Mouse (Mus musculus) liver, embryonic 13.5 days (tissue): ENCODE results near the gene Gfra1. TPM values are rescaled to one million over a fixed set of nuclear protein-coding genes. Genes with fewer than 3 reads are reported as not detected.

Experiments used
- ATAC-seq: fragments of 200-750 bp; cut with Nextera tagmentation; 2 replicates; pipeline ENCODE4 v1.8.0; 2017; ENCODE audit warnings: low read depth, mild to moderate bottlenecking, moderate number of reproducible peaks, moderate library complexity
- DNase-seq: peaks from one replicate; pipeline ENCODE4 v3.0.0; 2022
- H3K27ac ChIP-seq: fragments of 300-500 bp; sonication (generic); 2 replicates; pipeline ENCODE4 v1.5.1; 2015; ENCODE audit warnings: moderate library complexity, mild to moderate bottlenecking, inconsistent platforms
- H3K27me3 ChIP-seq: fragments of 300-500 bp; sonication (generic); 2 replicates; pipeline ENCODE4 v1.6.1; 2015; ENCODE audit warnings: mild to moderate bottlenecking, inconsistent platforms
- H3K36me3 ChIP-seq: fragments of 300-500 bp; sonication (generic); 2 replicates; pipeline ENCODE4 v1.6.1; 2015; ENCODE audit warnings: mild to moderate bottlenecking, inconsistent platforms
- H3K4me1 ChIP-seq: fragments of 300-500 bp; sonication (generic); replicated peaks from 2 replicates; pipeline ENCODE4 v1.6.1; 2015; ENCODE audit warnings: inconsistent platforms
- H3K4me2 ChIP-seq: fragments of 300-500 bp; sonication (generic); 2 replicates; pipeline ENCODE4 v1.6.1; 2015; ENCODE audit warnings: inconsistent platforms, mild to moderate bottlenecking, moderate library complexity
- H3K4me3 ChIP-seq: fragments of 300-500 bp; sonication (generic); replicated peaks from 2 replicates; pipeline ENCODE4 v1.5.1; 2015; ENCODE audit warnings: mild to moderate bottlenecking, inconsistent platforms
- H3K9ac ChIP-seq: fragments of 300-500 bp; sonication (generic); 2 replicates; pipeline ENCODE4 v1.6.1; 2015; ENCODE audit warnings: mild to moderate bottlenecking, inconsistent platforms
- H3K9me3 ChIP-seq: fragments of 300-500 bp; sonication (generic); replicated peaks from 2 replicates; pipeline ENCODE4 v1.6.1; 2016; ENCODE audit warnings: inconsistent platforms
- WGBS: fragments of 180-500 bp; shearing (Covaris S2); methylation state at CpG from one replicate; pipeline ENCODE4 v1.1.7; 2015; ENCODE audit not compliant: insufficient replicate concordance; 5-methylcytosine and 5-hydroxymethylcytosine counted together
- polyA plus RNA-seq: library from polyadenylated mRNA; unstranded; fragments of >200 nt; fragmentation: Nextera tagmentation; extraction: Ambion mirVana; gene quantifications from 2 replicates; pipeline ENCODE4 v1.2.1, GENCODE M21; 2015

Gene Gfra1
- polyA plus RNA-seq, 1 experiment from 2014 or later = 5.8 TPM

GRCm38 (mm10) chr19:58315681-58316080 is 140.0 kb downstream of the Gfra1 start:
- no peaks in the 10 kb centered on the region for H3K4me1 ChIP-seq
- DNase-seq (no peak), ATAC-seq (no peak)
- peaks cover 3% of the 10 kb centered on the region; the same call in 1 of the 2 replicates for H3K36me3 ChIP-seq
- H3K4me2 ChIP-seq = no peak overlapping the region
- H3K27me3 ChIP-seq = no peaks in the 10 kb centered on the region
- no peak overlapping the region for H3K9ac ChIP-seq
- no peak overlapping the region for H3K4me3 ChIP-seq
- H3K9me3 ChIP-seq = peaks cover 17% of the 10 kb centered on the region
- WGBS = 69% methylated on average over 5 of the region's 5 CpGs
- H3K27ac ChIP-seq = no peak overlapping the region

DNA sequence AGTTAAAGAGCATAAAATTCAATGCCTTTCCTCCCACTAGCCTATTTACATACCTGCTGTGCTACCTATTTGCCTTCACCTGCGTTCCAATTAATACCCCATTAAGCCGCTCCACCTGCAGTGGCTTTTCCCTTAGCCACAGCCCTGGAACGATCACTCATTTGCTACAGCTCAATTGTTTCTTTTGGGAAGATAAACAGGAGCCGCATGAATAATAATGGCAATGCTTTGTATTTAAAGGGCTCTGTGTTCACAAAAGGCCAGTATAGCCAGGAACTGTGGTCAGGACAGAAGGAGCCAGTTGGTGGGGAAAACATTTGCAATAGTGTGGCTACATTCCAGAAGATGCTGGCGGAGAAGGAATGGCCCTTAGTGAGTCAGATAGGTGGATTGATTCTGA is 141.1 kb downstream of the Gfra1 start:
- H3K27ac ChIP-seq = no peak overlapping the region
- no peaks in the 10 kb centered on the region for H3K27me3 ChIP-seq
- no peak for ATAC-seq
- 77% methylated on average over 5 of the region's 5 CpGs for WGBS
- H3K4me1 ChIP-seq = no peaks in the 10 kb centered on the region
- no peak overlapping the region for H3K4me2 ChIP-seq
- no peak overlapping the region for H3K9ac ChIP-seq
- H3K9me3 ChIP-seq = peaks cover 17% of the 10 kb centered on the region
- H3K4me3 ChIP-seq = no peak overlapping the region
- DNase-seq = no peak
- H3K36me3 ChIP-seq = peaks cover 3% of the 10 kb centered on the region; the same call in 1 of the 2 replicates

DNA sequence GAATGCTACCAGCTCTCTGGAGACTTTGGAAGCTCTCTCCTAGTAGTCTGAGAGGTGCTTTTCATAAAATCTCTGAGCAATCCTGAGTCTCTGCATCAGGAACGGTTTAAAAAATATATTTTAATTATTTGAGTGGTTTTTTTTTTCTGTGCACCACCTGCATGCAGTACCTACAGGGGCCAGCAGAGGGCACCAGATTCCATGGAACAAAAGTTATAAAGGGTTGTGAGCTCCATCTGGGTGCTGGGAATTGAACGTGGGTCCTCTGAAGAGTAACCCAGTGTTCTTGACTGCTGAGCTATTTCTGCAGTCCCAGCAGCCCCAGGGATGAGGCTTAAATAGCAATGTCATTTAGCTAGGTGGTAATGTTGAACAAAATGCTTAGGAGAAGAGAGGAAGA is 141.9 kb downstream of the Gfra1 start:
- H3K4me2 ChIP-seq = no peak overlapping the region
- peaks cover 17% of the 10 kb centered on the region for H3K9me3 ChIP-seq
- no peak overlapping the region for H3K9ac ChIP-seq
- H3K4me3 ChIP-seq = no peak overlapping the region
- H3K27me3 ChIP-seq = no peaks in the 10 kb centered on the region
- H3K36me3 ChIP-seq = peaks cover 3% of the 10 kb centered on the region; the same call in 1 of the 2 replicates
- no peak overlapping the region for H3K27ac ChIP-seq
- no peak for ATAC-seq
- DNase-seq = no peak
- H3K4me1 ChIP-seq = no peaks in the 10 kb centered on the region
- 68% methylated on average over 2 of the region's 2 CpGs for WGBS

- H3K4me3 ChIP-seq = no peak overlapping the region
- H3K36me3 ChIP-seq = peaks cover 3% of the 10 kb centered on the region; the same call in 1 of the 2 replicates
- ATAC-seq = no peak
- H3K27ac ChIP-seq = no peak overlapping the region
- no peak for DNase-seq
- no peak overlapping the region for H3K9ac ChIP-seq
- H3K9me3 ChIP-seq = peaks cover 17% of the 10 kb centered on the region
- no peaks in the 10 kb centered on the region for H3K4me1 ChIP-seq
- H3K4me2 ChIP-seq = no peak overlapping the region
- 59% methylated on average over 2 of the region's 2 CpGs for WGBS
- H3K27me3 ChIP-seq = no peaks in the 10 kb centered on the region
Observed at GRCm38 (mm10) chr19:58312492-58312891, 143.2 kb downstream of the Gfra1 start.

- Histone ChIP-seq H3K9ac (no peak overlapping the region), H3K9me3 (peaks cover 17% of the 10 kb centered on the region), H3K4me1 (no peaks in the 10 kb centered on the region), H3K27ac (no peak overlapping the region), H3K27me3 (no peaks in the 10 kb centered on the region), H3K36me3 (0 out of 2 replicates have a peak, but pooled peaks cover 3% of the 10 kb centered on the region), H3K4me2 (no peak overlapping the region), H3K4me3 (no peak overlapping the region)
- 58% methylated on average over 12 of the region's 12 CpGs for WGBS
- ATAC-seq (no peak), DNase-seq (no peak)
Observed at GRCm38 (mm10) chr19:58310334-58311315, 145.1 kb downstream of the Gfra1 start.

GRCm38 (mm10) chr19:58309620-58310275 is 146.0 kb downstream of the Gfra1 start:
- Histone ChIP-seq H3K27ac (no peak overlapping the region), H3K4me2 (no peak overlapping the region), H3K27me3 (no peaks in the 10 kb centered on the region), H3K4me1 (no peaks in the 10 kb centered on the region), H3K4me3 (no peak overlapping the region), H3K9ac (no peak overlapping the region), H3K36me3 (0 out of 2 replicates have a peak, but pooled peaks cover 3% of the 10 kb centered on the region), H3K9me3 (peaks cover 12% of the 10 kb centered on the region)
- DNase-seq (no peak), ATAC-seq (no peak)
- 66% methylated on average over 14 of the region's 14 CpGs for WGBS

DNA sequence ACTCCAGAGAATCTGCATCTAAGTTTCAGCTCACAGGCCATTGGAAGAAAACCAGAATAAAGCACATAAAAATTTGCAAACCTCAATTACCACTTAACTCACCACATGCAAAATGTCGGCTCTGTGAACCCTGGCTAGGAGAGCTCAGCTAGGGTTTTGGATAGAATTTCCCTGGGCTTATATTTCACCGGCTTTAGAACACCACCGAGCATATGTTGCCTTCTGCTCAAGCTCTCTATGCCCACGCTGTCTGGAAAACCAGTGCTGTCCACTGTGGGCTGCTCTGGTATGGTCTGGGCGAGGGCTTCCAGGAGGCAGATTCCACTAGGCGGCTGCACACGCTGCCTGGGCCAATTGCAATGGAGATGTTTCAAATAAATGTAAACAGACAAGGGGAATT is 154.6 kb downstream of the Gfra1 start:
- Histone ChIP-seq H3K27ac (no peak overlapping the region), H3K27me3 (no peaks in the 10 kb centered on the region), H3K4me3 (no peak overlapping the region), H3K4me2 (no peak overlapping the region), H3K36me3 (no peaks in the 10 kb centered on the region), H3K9ac (no peak overlapping the region), H3K9me3 (no peaks in the 10 kb centered on the region), H3K4me1 (peaks cover 7% of the 10 kb centered on the region; the same call in 1 of the 2 replicates)
- no peak for ATAC-seq
- no peak for DNase-seq
- WGBS = 73% methylated on average over 7 of the region's 7 CpGs

DNA sequence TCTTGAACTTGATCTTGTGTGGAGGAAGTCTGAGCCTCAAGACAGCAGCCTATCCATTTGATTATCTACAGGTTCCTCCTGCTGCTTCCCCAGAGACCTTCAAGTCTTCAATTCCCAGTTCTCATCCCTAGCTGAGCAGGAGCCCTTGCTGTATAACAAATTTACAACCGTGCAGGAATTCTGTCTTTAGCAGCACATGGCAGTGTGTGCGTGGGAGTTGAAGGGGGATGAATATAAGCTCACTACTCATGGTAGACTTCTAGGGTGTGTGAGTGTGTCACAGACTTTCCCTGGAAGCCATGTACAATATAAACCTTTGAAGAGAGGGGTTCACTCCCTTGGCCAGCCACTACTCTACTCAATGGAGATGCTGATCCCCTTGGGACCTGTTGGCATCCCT is 157.8 kb downstream of the Gfra1 start:
- Histone ChIP-seq H3K4me1 (peaks cover 7% of the 10 kb centered on the region; the same call in 1 of the 2 replicates), H3K9ac (no peak overlapping the region), H3K36me3 (no peaks in the 10 kb centered on the region), H3K4me3 (no peak overlapping the region), H3K4me2 (no peak overlapping the region), H3K27me3 (no peaks in the 10 kb centered on the region), H3K9me3 (no peaks in the 10 kb centered on the region), H3K27ac (no peak overlapping the region)
- ATAC-seq (no peak), DNase-seq (no peak)
- WGBS = 48% methylated on average over 2 of the region's 2 CpGs

- Histone ChIP-seq H3K9me3 (no peaks in the 10 kb centered on the region), H3K4me3 (no peak overlapping the region), H3K36me3 (no peaks in the 10 kb centered on the region), H3K9ac (no peak overlapping the region), H3K4me2 (no peak overlapping the region), H3K27me3 (no peaks in the 10 kb centered on the region), H3K4me1 (peaks cover 7% of the 10 kb centered on the region; the same call in 1 of the 2 replicates), H3K27ac (no peak overlapping the region)
- no peak for ATAC-seq
- 5% methylated on average over 7 of the region's 7 CpGs for WGBS
- DNase-seq = no peak
Observed at GRCm38 (mm10) chr19:58296842-58297190, 158.9 kb downstream of the Gfra1 start.

DNA sequence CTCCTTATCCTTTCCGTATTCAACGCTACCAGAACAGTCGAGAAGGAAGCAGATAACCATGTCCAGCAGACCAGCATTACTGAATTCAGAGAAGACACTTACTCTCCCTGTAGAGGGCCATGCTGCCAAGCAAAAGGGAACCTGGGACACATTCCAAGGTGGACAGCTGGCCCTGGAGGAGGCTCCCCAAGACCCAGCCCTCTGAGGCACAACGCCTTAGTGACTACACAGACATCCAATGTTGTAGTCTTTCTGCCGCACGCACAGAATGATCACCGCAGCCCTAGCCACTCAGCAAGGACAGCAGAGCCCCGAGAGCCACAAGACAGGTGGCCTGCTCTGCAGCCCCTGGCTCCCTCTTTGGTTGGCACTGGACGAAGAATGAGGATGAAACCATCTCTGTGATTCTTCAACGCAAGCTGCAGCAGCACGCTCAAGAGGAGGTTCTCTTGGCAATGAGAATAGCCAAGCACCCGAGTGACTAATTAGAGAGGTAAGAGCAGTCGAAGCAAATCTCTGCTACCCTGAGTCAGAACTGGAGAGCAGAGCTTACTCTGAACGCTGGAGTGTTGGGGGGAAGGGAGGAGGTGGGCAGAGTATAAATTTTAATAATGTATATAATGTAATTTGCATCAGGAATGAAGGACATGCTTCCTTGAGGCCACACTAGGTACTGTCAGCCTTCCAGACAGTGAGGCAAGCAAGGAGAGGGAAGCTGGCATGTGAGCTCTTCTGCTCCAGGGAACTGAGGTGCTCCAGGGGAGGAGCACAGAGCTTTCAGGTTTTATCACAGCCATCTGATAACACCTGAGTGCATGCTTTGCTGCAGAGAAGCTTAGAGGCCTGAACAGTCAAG is 159.5 kb downstream of the Gfra1 start:
- no peak overlapping the region for H3K27ac ChIP-seq
- no peaks in the 10 kb centered on the region for H3K27me3 ChIP-seq
- no peaks in the 10 kb centered on the region for H3K36me3 ChIP-seq
- 55% methylated on average over 14 of the region's 14 CpGs for WGBS
- H3K4me2 ChIP-seq = no peak overlapping the region
- no peak overlapping the region for H3K9ac ChIP-seq
- no peaks in the 10 kb centered on the region for H3K9me3 ChIP-seq
- ATAC-seq = no peak
- H3K4me1 ChIP-seq = peaks cover 7% of the 10 kb centered on the region; the same call in 1 of the 2 replicates
- DNase-seq = no peak
- H3K4me3 ChIP-seq = no peak overlapping the region

DNA sequence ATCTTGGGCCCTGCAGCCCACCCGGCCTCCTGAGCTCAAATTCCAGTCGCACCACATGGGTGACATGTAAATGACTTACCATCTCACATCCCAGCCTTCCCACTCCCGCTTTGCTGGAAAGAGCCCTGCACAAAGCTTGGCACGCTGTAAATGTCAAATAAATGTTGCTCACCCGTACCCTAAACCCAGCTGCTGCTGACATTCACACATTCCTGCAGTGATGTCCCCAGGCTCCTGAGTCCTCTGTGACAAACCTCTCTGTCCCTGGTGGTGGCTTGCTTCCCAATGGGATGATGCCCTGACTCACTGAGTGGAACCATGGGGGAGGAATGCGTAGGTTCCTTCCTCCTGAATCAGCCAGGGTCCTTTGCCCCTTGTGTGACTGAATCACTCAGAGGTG is 167.6 kb downstream of the Gfra1 start:
- Histone ChIP-seq H3K4me1 (no peaks in the 10 kb centered on the region), H3K27me3 (no peaks in the 10 kb centered on the region), H3K4me3 (no peak overlapping the region), H3K4me2 (no peak overlapping the region), H3K9ac (no peak overlapping the region), H3K27ac (no peak overlapping the region), H3K9me3 (no peaks in the 10 kb centered on the region), H3K36me3 (no peaks in the 10 kb centered on the region)
- ATAC-seq (no peak), DNase-seq (no peak)
- 67% methylated on average over 6 of the region's 6 CpGs for WGBS
